Mouse (Mus musculus) adrenal gland, adult (tissue): ENCODE results near the gene Thpo.

Experiments
- DNase-seq, 2 experiments: peaks; one replicate each; pipeline ENCODE4 v3.0.0; 2022 to 2023; ENCODE audit warnings: low spot score in 1 of 2; ENCODE audit not compliant: inconsistent age in 2 of 2

Gene Thpo

DNA sequence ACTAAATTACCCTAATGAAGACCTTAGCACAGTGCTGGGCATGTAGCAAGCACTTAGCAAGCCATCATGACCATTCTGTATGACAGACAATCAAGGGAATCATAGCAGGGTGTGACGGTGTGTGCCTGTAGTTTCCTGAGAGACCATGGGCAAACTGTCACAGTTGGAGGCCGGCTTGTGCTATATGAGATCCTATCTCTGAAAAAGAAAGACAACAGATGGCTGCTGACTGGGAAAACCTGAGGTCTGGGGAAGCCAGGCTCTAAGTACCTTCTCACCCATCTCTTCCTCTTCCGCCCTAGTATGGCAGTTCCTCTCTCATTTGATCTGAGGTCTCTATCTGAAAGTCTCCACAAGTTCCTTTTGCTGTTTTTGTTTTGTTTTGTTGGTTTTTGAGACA is 28.5 kb downstream of the Thpo start:
- no peak for DNase-seq

DNA sequence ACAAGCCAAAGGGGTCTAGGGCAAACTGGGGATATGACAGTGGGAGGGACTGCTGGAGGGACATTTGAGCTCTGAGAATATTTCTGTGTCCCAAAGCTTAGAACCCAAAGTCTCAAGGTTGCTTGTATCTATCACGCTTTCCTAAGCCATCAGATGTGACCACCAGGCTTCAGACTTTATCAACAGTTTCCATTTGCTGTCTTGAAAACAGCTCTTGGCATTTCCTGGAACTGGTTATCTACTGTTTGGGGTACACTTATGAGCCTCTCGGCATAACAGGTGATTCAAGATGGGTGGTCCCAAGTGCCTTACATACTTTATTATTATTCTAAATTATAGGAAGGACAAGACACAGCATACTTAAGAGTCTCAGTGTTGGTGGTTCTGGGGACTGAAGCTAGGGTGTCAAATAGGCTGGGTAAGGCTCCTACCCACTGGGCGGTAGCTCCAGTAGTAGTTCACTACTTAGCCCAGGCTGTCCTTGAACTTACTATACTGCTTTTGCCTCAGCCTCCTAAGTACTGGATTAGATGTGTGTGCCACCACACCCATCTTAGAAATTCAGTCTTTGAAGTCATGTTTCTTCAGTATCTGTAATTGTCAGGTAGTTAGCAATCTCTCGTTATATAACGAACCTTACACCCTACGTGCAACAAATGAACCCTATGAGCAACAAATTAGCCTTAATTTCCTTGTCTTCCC is 30.5 kb downstream of the Thpo start:
- DNase-seq: no peak

DNA sequence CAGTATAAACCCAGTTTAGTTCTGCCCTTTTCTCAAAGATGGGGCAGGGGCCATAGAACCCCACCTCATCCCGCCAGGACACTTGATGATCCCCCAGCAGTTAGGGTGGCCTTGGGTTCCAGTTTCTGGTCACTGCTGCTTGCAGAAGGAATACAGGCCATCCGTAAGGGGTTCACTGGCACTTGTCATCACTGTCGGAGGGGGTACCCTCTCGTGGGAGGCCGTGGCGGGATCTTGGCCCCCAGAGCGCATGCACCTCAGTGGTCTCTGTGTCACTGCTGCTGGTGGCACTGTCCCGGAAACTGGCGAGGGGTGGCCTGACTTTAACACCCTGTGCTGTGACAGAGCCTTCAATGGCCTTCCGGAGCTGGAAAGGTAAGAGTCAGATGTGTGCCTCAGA is 31.2 kb downstream of the Thpo start:
- DNase-seq: peak; percentile 31 to 58

DNA sequence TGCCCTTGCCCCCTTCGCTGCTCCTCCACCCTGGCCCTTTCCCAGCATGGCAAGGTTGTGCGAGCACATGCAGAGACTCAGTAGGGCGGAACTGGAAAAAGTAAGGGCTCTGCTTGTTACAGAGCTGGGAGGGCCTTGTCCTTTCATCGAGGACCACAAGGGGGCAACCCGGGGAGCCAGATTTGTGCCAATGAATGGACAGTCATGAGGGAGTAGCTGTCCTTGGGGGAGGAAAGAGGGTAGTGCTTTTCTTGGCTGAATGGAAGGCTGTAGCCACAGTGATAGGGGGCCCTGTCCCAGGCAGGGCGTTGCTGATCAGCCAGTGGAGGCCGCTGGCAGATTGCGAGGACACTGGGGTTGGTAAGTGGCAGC is 31.8 kb downstream of the Thpo start:
- peak; percentile 90 to 96 for DNase-seq

DNA sequence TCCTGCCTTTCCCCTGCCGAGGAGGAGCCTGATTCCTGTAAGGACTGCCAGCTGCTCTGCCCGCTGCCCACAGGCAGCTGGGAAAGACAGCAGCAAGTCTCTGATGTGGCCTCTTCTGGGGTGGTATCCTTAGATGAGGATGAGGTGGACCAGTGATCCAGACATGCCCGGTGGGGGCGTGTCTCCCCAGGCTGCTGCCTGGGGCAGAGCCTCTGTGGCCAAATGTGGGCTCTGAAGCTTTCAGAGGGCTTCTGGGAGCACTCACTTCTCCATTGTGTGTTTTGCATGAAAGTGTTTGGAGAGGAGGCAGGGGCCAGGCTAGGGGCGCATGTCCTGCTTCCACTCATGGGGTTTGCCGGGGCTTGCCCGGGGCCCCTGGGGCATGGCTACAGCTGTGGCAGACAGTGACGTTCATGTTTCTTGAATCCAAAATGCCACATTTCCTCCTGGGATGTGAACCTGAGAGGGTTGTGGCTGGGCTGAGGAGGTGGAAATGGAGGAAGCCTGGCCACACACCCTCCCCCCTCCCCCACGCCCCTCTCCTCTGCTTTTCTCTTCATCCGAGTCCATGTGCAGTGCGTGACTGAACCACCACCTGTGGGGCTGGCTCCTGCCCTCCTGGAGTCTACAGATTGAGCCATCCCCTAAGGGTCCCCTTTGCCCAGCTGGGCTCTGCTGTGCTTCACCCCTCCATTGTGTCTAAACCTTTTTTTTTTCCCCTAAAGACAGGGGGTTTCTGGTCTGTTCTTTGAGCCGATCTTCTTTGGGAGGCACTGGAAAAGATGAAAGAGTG is 32.4 kb downstream of the Thpo start:
- peak in 1 of 2 experiments; percentile 22 for DNase-seq

DNA sequence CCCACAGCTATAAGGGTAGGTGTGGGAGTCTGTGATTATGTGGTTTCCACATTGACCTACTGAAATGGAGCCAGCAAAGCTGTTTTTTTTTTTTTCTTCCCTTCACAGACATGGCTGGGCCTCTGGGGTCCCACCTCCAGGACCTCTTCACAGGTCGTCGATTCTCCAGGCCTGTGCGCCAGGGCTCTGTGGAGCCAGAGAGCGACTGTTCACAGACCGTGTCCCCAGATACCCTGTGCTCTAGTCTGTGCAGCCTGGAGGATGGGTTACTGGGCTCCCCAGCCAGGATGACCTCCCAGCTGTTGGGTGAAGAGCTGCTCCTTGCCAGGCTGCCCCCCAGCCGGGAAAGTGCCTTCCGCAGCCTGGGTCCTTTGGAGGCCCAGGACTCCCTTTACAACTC is 33.0 kb downstream of the Thpo start:
- no peak for DNase-seq

DNA sequence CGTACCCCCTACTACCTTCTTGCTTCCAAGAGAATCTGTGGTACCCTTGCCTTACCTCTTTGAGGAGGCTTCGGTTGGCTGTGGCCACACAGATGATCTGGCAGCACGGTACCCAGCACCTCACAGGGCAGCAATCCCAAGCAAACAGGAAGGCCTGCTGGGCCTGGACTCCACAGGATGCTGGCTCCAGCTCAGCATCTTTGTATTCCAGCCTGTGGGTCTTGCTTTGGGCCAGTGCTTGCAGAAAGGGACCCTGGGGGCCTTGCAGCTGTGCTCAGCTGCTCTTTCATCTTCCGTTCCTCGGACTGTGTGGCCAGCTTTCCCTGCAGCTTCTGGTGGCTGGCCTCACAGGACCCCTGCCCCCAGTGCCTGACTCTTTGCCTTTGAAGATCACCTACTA is 34.3 kb downstream of the Thpo start:
- no peak for DNase-seq

DNA sequence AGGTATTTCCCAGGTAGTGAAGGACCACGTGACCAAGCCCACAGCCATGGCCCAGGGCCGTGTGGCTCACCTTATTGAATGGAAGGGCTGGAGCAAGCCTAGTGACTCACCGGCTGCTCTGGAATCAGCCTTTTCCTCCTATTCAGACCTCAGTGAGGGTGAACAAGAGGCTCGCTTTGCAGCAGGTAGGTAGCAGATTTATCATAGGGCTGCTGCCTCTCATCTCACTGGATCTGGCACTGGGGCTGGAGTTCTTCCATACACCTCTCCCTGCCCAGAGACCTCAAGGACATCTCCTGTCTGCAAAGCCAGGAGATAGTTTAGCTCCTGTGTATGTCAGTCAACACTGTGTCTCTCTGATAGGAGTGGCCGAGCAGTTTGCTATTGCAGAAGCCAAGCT is 35.0 kb downstream of the Thpo start:
- DNase-seq: peak; percentile 29 to 67

DNA sequence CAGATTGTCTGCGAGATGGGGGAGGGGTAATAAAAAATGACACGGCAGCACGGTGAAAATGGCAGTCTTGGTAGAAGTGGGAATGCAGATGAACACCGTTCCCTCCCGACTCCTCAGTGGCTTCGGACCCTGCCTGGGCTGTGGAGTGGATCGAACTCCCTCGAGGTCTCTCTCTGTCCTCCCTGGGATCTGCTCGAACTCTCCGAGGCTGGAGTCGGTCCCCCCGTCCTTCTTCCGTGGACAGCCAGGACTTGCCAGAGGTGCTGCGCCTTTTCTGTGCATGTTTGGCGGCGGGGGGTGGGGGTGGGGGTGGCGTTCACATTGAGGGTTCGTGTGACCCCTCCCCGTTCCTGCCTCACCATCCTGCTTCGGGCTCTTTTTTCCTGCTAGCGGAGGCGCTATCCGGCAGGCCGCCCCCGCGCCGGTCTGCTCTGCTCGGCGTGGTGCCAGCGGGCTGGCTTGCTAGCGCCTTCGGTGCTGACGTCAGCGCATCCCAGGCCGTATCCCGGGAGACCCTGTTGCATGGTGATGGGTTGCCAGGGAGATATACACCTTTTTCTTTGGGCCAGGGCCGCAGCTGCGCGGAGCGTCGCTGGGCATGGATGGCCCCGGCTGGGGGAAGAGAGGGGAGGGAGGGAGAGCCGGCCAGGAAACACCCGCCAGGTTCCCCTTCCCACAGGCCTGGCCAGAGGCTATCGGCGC is 38.5 kb downstream of the Thpo start:
- DNase-seq: peak; percentile 89 to 94

DNA sequence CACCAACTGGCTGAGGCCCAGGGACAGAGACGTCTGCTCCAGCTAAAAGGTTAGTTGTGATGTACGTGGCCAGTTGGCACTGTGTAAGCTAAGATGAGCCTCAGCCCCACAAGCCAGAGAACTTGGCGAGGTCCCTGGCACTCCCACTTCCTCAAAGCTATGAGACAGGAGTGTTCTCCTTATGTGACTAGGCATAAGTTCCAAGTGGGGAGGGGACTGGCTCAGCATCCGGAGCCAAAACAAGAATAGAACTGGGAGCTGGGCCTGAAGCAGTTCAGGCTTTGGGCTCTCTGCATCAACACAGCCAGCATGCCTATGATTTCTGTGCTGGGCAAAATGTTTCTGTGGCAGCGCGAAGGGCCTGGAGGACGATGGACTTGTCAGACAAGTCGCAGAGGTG is 39.5 kb downstream of the Thpo start:
- peak; percentile 41 to 65 for DNase-seq

DNA sequence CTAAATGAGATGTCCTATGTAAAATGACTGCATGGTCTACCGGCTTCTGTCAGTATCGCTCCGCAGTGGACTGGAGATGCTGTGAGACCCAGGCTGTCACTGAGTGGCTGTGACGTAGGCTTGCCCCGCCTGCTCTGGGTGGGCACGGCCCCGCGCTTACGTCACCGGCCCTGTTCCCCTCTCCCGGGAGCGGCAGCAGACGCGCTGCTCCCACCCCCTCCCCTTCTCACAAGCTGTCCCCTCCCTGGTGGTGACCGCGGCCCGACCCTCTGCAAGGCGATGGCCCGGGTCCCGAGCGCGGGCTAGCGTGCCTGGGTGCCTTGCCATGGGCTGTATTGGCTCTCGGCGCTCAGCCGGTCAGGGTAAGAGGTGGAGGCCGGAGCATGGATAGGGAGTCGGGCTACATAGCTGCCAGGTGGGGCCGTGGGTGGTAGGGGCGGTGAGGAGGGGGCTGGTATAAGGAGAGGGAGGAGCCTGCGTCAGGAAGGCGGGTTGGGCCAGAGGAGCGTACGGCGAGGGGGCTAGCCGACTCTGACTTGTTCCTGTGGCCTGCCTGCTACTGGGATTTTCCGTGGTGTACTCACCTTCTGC is 41.1 kb downstream of the Thpo start, which contains the start of gene Fam131a:
Gene Fam131a (plus strand): TSS at position 131 of the 591 bp plus-strand sequence.
- peak; percentile 94 to 97 for DNase-seq

DNA sequence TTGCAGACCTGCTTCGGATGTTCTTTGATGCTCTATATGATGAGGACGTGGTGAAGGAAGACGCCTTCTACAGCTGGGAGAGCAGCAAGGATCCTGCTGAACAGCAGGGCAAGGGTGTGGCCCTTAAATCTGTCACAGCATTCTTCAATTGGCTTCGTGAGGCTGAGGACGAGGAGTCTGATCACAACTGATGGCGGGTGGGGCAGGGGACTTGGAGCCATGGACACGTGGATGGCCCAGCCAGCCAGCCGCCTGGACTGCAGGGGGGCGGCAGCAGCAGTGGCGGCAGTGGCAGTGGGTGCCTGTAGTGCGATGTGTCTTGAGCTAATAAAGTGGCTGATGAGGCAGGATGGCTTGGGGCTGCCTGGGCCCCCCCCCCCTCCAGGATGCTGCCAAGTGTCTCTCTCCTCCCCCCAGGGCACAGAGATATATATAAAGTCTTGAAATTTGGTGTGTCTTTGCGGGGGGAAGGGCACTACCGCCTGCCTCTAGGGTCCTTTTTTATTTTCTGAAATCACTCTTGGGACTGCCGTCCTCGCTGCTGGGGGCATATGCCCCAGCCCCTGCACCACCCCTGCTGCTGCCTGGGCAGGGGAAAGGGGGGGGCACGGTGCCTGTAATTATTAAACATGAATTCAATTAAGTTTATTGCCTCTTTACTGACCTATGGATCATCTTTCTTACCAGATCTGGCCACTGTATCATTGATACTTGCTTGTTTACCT is 41.9 kb downstream of the Thpo start:
- DNase-seq: peak; percentile 33 to 60

DNA sequence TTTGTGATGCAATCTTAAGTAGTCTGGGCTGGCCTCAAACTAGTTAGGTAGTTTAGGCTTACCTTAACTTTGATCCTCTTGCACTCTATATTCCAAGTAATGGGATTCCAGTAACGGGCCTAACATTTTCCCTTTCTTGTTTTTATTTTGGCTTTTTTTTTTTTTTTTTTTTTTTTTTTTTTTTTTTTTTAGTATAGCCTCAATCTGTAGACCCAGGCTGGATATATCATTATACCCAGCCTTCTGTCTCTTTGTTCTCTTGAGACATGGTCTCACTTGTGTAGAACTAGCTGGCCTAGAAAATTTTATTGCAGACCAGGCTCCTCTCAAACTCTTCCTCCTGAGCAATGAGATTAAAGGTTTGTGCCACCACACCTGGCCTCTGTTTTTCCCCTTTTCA is 42.7 kb downstream of the Thpo start:
- no peak for DNase-seq

DNA sequence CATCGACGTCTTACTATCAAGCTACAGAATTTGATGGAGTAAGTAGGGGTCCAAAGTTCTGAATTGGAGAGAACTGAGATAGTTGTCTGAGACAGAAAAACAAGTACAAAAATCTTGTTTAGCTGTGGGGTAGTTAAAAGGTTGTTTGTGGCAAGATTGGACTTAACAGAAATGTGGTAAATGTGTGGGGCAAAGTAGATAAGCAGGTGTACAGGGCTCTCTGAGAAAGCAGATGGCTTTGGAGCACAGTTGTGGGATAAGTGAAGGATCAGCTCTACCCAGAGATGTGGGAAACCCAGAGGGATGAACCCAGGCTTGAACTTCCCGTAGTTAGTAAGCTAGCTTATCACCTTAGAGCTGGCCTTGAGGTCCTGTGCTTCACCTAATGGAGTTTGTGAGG is 43.5 kb downstream of the Thpo start:
- no peak for DNase-seq

DNA sequence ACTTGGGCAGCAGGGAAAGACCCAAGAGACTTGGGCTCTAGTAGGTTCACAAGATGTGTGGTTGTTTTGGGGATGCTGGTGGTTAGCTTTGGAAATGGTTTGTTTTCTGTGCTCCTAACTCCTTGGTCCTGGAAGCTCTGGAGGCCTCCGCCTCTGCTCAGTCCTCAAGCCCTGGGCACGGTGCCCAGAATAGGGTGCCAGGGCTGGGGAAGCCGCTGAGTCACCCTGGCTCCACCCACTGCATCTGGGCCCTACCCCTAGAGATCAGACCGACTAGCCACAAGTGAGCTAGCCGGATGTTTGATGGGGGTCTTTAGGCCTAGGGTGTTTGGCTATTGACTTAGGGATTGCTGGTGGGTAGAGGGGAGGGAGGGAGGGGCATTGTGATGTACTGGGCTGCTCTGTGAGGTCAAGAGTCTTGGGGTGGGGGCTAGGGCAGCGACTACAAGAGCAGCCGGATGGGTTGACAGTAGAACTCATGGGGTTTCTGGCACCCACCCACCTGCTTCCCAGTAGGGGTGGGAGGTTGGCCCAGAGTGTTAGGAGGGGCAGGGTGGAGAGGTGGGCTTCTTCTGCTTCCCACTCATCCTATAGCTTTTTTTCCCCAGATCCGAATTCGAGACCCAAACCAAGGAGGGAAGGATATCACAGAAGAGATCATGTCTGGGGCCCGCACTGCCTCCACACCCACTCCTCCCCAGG is 56.2 kb downstream of the Thpo start:
- DNase-seq: peak; percentile 95 to 97

DNA sequence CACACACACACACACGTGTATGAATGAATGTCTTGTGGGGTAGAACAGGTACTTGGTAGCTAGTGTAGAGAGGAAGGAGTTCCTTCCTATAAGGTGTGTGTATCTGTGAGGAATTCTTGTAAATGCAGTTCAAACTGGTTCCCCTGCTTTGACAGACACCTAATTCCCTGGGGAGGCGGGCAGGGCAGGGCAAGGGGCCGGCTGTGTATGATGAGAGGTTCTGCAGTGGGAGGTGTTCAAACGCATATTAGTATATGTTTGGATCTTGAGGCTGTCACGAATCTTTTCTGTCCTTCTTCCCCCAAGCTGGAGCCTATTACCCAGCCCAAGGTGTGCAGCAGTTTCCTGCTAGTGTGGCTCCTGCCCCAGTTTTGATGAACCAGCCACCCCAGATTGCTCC is 56.9 kb downstream of the Thpo start:
- no peak for DNase-seq

DNA sequence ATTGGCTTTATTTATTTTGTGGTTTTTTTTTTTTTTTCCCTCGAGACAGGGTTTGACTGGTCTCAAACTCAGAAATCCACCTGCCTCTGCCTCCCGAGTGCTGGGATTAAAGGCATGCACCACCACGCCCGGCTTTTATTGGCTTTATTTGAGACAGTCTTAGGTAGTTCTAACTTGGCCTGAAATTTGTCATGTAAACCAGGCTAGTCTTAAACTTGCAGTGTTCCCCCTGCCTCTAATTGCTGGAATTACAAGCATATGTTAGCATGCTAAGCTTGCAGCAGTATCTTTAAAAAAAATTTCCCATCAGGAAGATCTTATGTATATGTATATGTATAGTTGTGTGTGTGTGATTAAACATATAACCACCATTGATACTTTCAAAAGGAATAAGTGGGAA is 57.6 kb downstream of the Thpo start:
- DNase-seq: no peak

DNA sequence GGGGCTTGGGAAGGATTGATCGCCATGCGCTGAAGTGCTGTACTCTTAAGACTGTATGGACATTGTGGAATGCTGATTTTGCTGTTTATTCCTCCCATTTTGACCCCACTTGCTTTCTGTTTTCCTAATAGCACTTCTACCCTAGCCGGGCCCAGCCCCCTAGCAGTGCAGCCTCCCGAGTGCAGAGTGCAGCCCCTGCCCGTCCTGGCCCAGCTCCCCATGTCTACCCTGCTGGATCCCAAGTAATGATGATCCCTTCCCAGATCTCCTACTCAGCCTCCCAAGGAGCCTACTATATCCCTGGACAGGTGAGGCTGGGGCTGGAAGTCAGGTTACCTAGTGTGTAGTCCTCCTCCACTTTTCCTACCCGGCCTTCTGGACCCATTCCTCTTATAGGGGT is 59.1 kb downstream of the Thpo start:
- no peak for DNase-seq
